Mouse (Mus musculus) lung, adult 2 months (tissue): Measurements from ENCODE around the gene Mtfr1l. TPM values are rescaled to one million over a fixed set of nuclear protein-coding genes. Genes with fewer than 3 reads are reported as not detected.
A peak's percentile ranks its signal among the peaks of the same experiment; 100 is the strongest.

Experiments used
- DNase-seq: peaks from one replicate; pipeline ENCODE4 v3.0.0; 2022
- H3K4me1 ChIP-seq: fragments of 200-500 bp; 2 replicates; pipeline ENCODE4 v1.6.1; 2011; ENCODE audit warnings: low read length; ENCODE audit not compliant: control insufficient read depth, insufficient read depth
- H3K4me3 ChIP-seq: fragments of 200-500 bp; replicated peaks from 2 replicates; pipeline ENCODE3; 2011; ENCODE audit warnings: low read depth, mild to moderate bottlenecking, control low read depth, low read length; ENCODE audit errors: extremely low read depth
- CTCF ChIP-seq: fragments of 200-500 bp; IDR thresholded peaks from 2 replicates; pipeline ENCODE4 v1.5.1; 2011; ENCODE audit warnings: mild to moderate bottlenecking, low read length, control low read depth; ENCODE audit not compliant: insufficient read depth
- POLR2A ChIP-seq: fragments of 200-500 bp; IDR thresholded peaks from 2 replicates; pipeline ENCODE4 v1.6.1; 2011; ENCODE audit warnings: low read depth, mild to moderate bottlenecking, control low read depth, low read length, borderline replicate concordance; ENCODE audit errors: extremely low read depth
- WGBS: fragments of 180-500 bp; shearing (Covaris S2); methylation state at CpG from one replicate; pipeline ENCODE4 v1.1.7; 2018; 5-methylcytosine and 5-hydroxymethylcytosine counted together
- polyA plus RNA-seq: library from polyadenylated mRNA; depleted of rRNA; stranded (reverse); fragments of >200 nt; gene quantifications from 2 replicates; pipeline ENCODE4 v1.2.3, GENCODE M21; 2012; rRNA removed

Mtfr1l gene
- polyA plus RNA-seq, 1 experiment = 169 TPM

GRCm38 (mm10) chr4:134483078-134483688, 52.0 kb downstream of the Mtfr1l start:
- TF ChIP-seq CTCF = no peak
- TF ChIP-seq POLR2A = no peak
- 60% methylated on average over 6 of the region's 6 CpGs for WGBS
- Histone ChIP-seq H3K4me3 (no peak overlapping the region), H3K4me1 (peaks cover 5% of the 10 kb centered on the region)
- DNase-seq = no peak

- DNase-seq = no peak
- 64% methylated on average over 8 of the region's 8 CpGs for WGBS
- Histone ChIP-seq H3K4me1 (peaks cover 9% of the 10 kb centered on the region), H3K4me3 (no peak overlapping the region)
- no peak for TF ChIP-seq CTCF
Measured at GRCm38 (mm10) chr4:134482442-134482841, 52.7 kb downstream of the Mtfr1l start.

- 40% methylated on average over 6 of the region's 6 CpGs for WGBS
- Histone ChIP-seq H3K4me1 (peaks cover 12% of the 10 kb centered on the region), H3K4me3 (no peak overlapping the region)
- no peak for DNase-seq
- TF ChIP-seq CTCF (no peak), POLR2A (no peak)
Measured at GRCm38 (mm10) chr4:134481270-134481669, 53.9 kb downstream of the Mtfr1l start.

- WGBS = 11% methylated on average over 6 of the region's 6 CpGs
- peaks cover 12% of the 10 kb centered on the region for H3K4me1 ChIP-seq
- TF ChIP-seq CTCF (peak; percentile 90), POLR2A (no peak)
- no peak overlapping the region for H3K4me3 ChIP-seq
- peak; percentile 88 for DNase-seq
Measured at GRCm38 (mm10) chr4:134480864-134481263, 54.3 kb downstream of the Mtfr1l start.

- no peak for DNase-seq
- WGBS = 88% methylated on average over 4 of the region's 4 CpGs
- TF ChIP-seq CTCF = no peak
- no peak for TF ChIP-seq POLR2A
- Histone ChIP-seq H3K4me3 (no peak overlapping the region), H3K4me1 (peaks cover 12% of the 10 kb centered on the region)
Measured at GRCm38 (mm10) chr4:134479839-134480238, 55.3 kb downstream of the Mtfr1l start.

GRCm38 (mm10) chr4:134478031-134478430, 57.2 kb downstream of the Mtfr1l start:
- TF ChIP-seq CTCF = peak; percentile 98
- TF ChIP-seq POLR2A = no peak
- 4% methylated on average over 9 of the region's 9 CpGs for WGBS
- H3K4me3 ChIP-seq = no peak overlapping the region
- peak; percentile 94 for DNase-seq
- peaks cover 10% of the 10 kb centered on the region for H3K4me1 ChIP-seq

GRCm38 (mm10) chr4:134476899-134477298, 58.3 kb downstream of the Mtfr1l start:
- DNase-seq = no peak
- Histone ChIP-seq H3K4me1 (peaks cover 10% of the 10 kb centered on the region), H3K4me3 (no peak overlapping the region)
- no peak for TF ChIP-seq POLR2A
- TF ChIP-seq CTCF = no peak
- WGBS = 71% methylated on average over 8 of the region's 8 CpGs

Other genes starting within 250 kb of the Mtfr1l start
- gene Pdik1l, start 247.5 kb downstream of the Mtfr1l start, polyA plus RNA-seq = 2.3 and 4.3 TPM in 2 replicates
- gene Trim63, start 220.3 kb downstream of the Mtfr1l start, polyA plus RNA-seq = 2.0 and 4.6 TPM in 2 replicates
- 0.41 and 0.51 TPM in 2 replicates for gene Slc30a2, start 192.2 kb downstream of the Mtfr1l start, polyA plus RNA-seq
- gene Extl1, start 151.5 kb downstream of the Mtfr1l start, polyA plus RNA-seq = 1.9 and 3.7 TPM in 2 replicates
- 35.6 and 41.0 TPM in 2 replicates for gene Pafah2, start 139.1 kb downstream of the Mtfr1l start, polyA plus RNA-seq
- 18.8 and 38.6 TPM in 2 replicates for gene Stmn1, start 67.1 kb downstream of the Mtfr1l start, polyA plus RNA-seq
- gene Paqr7, start 38.7 kb downstream of the Mtfr1l start, polyA plus RNA-seq = 146 and 205 TPM in 2 replicates
- not detected in 2 replicates for gene Aunip, start 24.4 kb downstream of the Mtfr1l start, polyA plus RNA-seq
- gene Selenon, start 16.8 kb upstream of the Mtfr1l start, polyA plus RNA-seq = 36.2 and 42.2 TPM in 2 replicates
- 14.5 and 15.7 TPM in 2 replicates for gene Man1c1, start 168.9 kb upstream of the Mtfr1l start, polyA plus RNA-seq
- gene Ldlrap1, start 232.6 kb upstream of the Mtfr1l start, polyA plus RNA-seq = 23.3 and 30.6 TPM in 2 replicates